Mouse (Mus musculus) monocyte, adult 5-6 weeks (primary cell): Measurements from ENCODE around the gene Serpinb2. TPM values are rescaled to one million over a fixed set of nuclear protein-coding genes. Genes with fewer than 3 reads are reported as not detected.

ENCODE experiments used
- ATAC-seq: fragments of 153-309, 156-312 bp; replicated peaks from 2 replicates; pipeline ENCODE4 v1.8.0; 2017; ENCODE audit warnings: mild to moderate bottlenecking; ENCODE audit not compliant: low TSS enrichment, insufficient number of reproducible peaks, severe bottlenecking, poor library complexity, low FRiP score
- total RNA-seq: library from RNA; stranded (forward); fragments of 200-1000, 200-491, 200-594 nt; gene quantifications from 3 replicates; pipeline ENCODE4 v1.2.3, GENCODE M21; 2017

Gene Serpinb2
- total RNA-seq, 1 experiment from 2014 or later = 14.0 TPM

DNA sequence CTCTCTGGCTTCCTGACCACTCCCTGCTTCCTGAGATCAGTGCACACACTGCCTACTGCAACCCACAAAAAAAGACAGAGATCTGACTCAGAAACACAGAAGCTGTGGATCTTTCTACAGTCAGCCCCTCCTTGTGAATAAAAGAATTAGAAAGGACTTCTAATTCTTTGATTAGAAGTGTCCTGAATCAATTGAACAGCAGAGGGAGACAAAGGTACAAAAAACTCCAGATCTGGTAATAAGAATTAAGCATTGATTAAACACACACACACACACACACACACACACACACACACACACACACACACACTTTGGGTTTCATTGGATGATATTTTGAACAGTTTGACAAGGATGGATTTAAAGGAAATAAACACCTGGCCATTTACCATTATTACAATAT is 54.4 kb downstream of the Serpinb2 start:
- no peak for ATAC-seq

DNA sequence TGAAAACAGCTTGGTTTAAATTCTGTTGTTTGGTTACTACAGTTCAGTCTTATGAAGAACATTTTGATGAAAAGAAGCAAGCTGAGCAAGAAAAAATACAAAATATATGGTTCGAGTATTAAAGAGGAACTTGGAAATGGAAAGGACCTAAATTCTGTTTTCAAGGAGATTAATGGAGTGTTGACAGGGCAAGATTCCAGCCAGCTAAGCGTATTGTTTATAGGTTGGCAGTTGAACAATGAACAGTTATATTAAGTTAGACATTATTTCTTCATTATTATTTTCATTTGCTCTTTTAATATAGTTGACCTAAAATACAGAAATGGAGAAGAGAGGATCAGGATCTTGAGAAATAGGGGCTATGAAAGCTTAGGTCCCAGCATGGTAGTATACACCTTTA is 64.9 kb downstream of the Serpinb2 start:
- no peak for ATAC-seq

DNA sequence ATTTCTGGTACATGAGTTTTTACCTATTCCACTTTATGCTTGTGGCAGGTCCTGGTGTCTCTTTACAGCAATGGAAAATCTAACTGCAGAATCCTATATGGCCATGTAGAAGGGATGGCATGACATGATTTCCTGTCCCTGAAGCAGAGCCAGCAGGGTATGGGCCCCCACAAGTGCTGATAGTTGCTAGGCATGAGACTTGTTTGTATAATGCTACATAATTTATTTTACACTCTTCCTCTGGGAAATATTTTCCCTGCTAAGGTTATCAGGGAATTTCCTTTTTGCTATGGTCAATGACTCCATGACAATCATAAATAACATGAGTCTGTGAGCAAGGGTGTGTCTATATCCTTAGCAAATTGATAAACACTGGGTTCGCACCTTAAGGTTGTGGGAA is 66.3 kb downstream of the Serpinb2 start:
- ATAC-seq = no peak

DNA sequence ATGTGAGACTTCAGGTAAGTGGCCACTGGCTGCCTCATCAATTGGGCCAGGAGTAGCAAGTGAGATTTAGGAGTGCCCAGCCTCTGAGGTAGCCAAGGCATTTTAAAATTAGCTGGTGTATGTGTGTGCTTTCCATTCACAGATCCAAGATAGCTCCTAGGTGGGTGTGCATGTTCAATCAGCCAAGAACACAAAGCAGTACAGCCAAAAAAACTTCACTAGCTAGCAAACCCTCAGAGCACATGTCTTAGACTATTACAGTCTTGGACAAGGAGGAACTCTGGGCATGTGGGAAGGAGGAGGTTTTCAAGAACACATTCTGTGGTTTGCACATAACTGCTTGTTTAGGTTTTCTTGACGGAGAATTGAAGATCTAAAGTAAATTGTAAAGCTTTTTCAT is 70.0 kb downstream of the Serpinb2 start:
- no peak for ATAC-seq

DNA sequence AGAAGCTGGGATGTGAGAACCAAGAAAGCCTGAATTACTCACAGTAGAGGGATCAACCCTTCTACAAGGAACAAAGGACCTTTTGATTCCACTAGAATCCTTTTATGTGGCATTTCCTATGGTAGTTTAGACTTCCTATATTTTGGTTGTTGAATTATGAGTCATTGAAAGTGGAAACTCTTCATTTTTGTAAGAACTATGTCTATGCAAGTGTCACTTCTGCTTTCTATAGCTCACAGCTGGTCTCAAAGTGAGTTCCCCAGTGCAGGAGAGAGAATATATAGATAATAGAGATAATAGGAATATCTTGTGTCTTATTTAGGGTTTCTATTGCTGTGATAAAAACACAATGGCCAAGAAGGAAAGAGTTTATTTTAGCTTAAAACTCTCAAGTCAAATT is 71.7 kb downstream of the Serpinb2 start:
- ATAC-seq = peak; percentile 76

DNA sequence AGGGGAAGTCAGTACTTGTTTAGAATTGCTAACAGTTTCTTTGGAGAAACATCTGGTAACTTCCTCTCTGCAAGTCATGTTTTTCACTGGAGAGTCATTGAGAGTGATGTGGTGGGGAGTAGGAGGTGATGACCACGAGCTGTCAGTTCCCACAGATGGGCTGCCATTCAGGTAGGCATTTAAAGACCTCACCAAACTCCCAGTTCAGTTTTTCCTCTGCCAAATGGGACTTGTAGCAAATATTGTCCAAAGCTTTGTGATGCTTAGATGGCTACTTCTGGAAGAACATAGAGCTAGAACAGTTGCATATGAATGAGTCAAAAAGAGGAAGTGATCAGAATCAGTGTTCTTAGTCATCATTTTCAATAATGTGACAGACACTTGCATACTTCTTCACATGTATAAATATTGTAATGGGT is 72.7 kb downstream of the Serpinb2 start:
- peak; percentile 78 for ATAC-seq

DNA sequence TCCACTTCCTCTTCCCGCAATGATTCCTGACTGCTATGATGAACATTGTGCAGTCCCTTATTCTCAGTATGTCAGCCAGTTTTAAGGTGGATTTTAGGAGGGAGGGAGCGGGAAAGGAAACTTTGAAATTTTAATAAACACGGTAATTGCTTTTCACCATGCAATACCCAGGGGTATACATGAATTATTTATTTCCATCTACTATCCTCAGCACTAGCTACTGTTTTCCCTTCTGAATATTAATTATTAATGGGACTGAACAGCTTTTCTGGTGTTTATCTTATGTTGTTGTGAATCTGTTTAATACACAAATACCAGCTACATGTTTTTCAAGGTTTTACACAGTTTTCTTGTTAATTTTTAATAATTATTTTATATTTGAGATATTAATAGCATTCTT is 73.7 kb downstream of the Serpinb2 start:
- ATAC-seq = no peak

Other genes starting within 250 kb of the Serpinb2 start
- gene Serpinb3b, start 233.1 kb upstream of the Serpinb2 start, total RNA-seq = 0.86 TPM in 1 of 3 replicates, not detected in the others
- gene Serpinb3c, start 233.1 kb upstream of the Serpinb2 start, total RNA-seq = not detected in 3 replicates
- gene Serpinb11, start 150.2 kb upstream of the Serpinb2 start, total RNA-seq = not detected in 3 replicates
- gene Serpinb7, start 111.8 kb upstream of the Serpinb2 start, total RNA-seq = not detected in 3 replicates
- 2.7 to 14.7 TPM (median 9.2 TPM) in 3 replicates for gene Serpinb8, start 78.6 kb downstream of the Serpinb2 start, total RNA-seq